Mouse (Mus musculus) heart, embryonic 13.5 days (tissue): ENCODE data around the gene Tnnt2. TPM values are rescaled to one million over a fixed set of nuclear protein-coding genes. Genes with fewer than 3 reads are reported as not detected.

ENCODE experiments used
- ATAC-seq: fragments of 200-750 bp; cut with Nextera tagmentation; 2 replicates; pipeline ENCODE4 v1.8.0; 2017; ENCODE audit warnings: moderate TSS enrichment; ENCODE audit not compliant: insufficient number of reproducible peaks, low FRiP score, low TSS enrichment; ENCODE audit errors: extremely low read depth
- H3K27ac ChIP-seq: fragments of 300-500 bp; sonication (generic); replicated peaks from 2 replicates; pipeline ENCODE4 v1.5.1; 2015; ENCODE audit warnings: moderate library complexity, mild to moderate bottlenecking, inconsistent platforms
- H3K27me3 ChIP-seq: fragments of 300-500 bp; sonication (generic); replicated peaks from 2 replicates; pipeline ENCODE4 v1.6.1; 2015; ENCODE audit warnings: mild to moderate bottlenecking, inconsistent platforms
- H3K36me3 ChIP-seq: fragments of 300-500 bp; sonication (generic); 2 replicates; pipeline ENCODE4 v1.6.1; 2015; ENCODE audit warnings: mild to moderate bottlenecking, inconsistent platforms
- H3K4me1 ChIP-seq: fragments of 300-500 bp; sonication (generic); 2 replicates; pipeline ENCODE4 v1.6.1; 2015; ENCODE audit warnings: inconsistent platforms
- H3K4me2 ChIP-seq: fragments of 300-500 bp; sonication (generic); 2 replicates; pipeline ENCODE4 v1.6.1; 2015; ENCODE audit warnings: inconsistent platforms, mild to moderate bottlenecking, moderate library complexity
- H3K4me3 ChIP-seq: fragments of 300-500 bp; sonication (generic); 2 replicates; pipeline ENCODE4 v1.5.1; 2015; ENCODE audit warnings: moderate library complexity, mild to moderate bottlenecking, inconsistent platforms
- H3K9ac ChIP-seq: fragments of 300-500 bp; sonication (generic); 2 replicates; pipeline ENCODE4 v1.6.1; 2015; ENCODE audit warnings: inconsistent platforms, mild to moderate bottlenecking, moderate library complexity
- H3K9me3 ChIP-seq: fragments of 300-500 bp; sonication (generic); 2 replicates; pipeline ENCODE4 v1.6.1; 2016; ENCODE audit warnings: inconsistent platforms
- WGBS: fragments of 180-500 bp; shearing (Covaris S2); methylation state at CpG from one replicate; pipeline ENCODE4 v1.1.7; 2015; ENCODE audit warnings: mixed read lengths; 5-methylcytosine and 5-hydroxymethylcytosine counted together
- polyA plus RNA-seq: library from polyadenylated mRNA; unstranded; fragments of >200 nt; fragmentation: Nextera tagmentation; extraction: Ambion mirVana; gene quantifications from 2 replicates; pipeline ENCODE4 v1.2.1, GENCODE M21; 2015

Gene Tnnt2
- polyA plus RNA-seq, 1 experiment from 2014 or later, result 5,554 TPM

DNA sequence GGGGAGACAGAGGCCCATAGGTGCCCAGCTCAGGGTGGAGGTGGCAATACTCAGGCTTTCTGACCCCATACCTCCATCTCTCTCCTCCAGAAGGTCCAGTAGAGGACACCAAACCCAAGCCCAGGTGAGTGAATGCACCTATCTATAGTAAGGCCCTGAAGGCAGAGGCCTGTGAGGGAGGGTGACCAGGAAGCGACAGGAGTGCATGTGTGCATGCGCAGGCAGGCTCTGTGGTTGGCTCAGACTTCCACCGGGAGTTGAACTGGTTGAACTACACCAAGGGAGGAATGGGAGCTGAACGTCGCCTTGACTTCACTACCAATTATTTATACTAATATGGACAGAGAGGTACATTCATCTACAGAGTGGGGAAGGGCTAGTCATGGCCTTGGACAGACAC, 10.5 kb downstream of the Tnnt2 start:
- Histone ChIP-seq H3K9me3 (no peaks in the 10 kb centered on the region), H3K9ac (peak overlapping the region; percentile 75), H3K4me3 (no peak overlapping the region), H3K36me3 (peaks cover 100% of the 10 kb centered on the region), H3K27me3 (no peaks in the 10 kb centered on the region), H3K4me2 (no peak overlapping the region), H3K4me1 (peaks cover 98% of the 10 kb centered on the region), H3K27ac (peak overlapping the region; percentile 77)
- ATAC-seq, result no peak
- WGBS, result 70% methylated on average over 5 of the region's 5 CpGs

DNA sequence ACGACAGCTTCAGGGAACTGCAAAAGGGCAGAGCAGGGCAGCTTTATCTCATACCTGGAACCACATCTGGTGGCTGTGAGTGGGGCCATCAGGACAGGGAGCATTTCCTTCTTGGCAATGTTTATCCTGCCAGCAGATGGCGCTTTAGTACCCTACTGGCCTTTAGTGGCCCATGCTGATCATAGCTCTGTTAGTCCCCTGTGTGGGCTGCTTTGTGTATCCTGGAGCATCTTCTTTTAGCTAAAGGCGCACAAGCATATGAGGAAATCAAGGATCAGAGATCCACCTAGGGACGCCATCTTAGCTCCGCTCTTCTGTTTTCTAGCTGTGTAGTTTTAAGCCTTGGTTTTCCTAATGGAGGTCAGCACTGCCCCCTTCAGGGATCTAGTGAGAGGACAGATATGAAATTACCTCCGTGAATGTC, 11.0 kb downstream of the Tnnt2 start:
- H3K36me3 ChIP-seq, result peaks cover 100% of the 10 kb centered on the region
- H3K27ac ChIP-seq, result peak overlapping the region; percentile 48; the same call in 1 of the 2 replicates
- ATAC-seq, result no peak
- H3K4me3 ChIP-seq, result no peak overlapping the region
- H3K4me1 ChIP-seq, result peaks cover 98% of the 10 kb centered on the region
- 29% methylated on average over 6 of the region's 6 CpGs for WGBS
- no peaks in the 10 kb centered on the region for H3K9me3 ChIP-seq
- peak overlapping the region; percentile 66; the same call in 1 of the 2 replicates for H3K9ac ChIP-seq
- H3K27me3 ChIP-seq, result no peaks in the 10 kb centered on the region
- no peak overlapping the region for H3K4me2 ChIP-seq

DNA sequence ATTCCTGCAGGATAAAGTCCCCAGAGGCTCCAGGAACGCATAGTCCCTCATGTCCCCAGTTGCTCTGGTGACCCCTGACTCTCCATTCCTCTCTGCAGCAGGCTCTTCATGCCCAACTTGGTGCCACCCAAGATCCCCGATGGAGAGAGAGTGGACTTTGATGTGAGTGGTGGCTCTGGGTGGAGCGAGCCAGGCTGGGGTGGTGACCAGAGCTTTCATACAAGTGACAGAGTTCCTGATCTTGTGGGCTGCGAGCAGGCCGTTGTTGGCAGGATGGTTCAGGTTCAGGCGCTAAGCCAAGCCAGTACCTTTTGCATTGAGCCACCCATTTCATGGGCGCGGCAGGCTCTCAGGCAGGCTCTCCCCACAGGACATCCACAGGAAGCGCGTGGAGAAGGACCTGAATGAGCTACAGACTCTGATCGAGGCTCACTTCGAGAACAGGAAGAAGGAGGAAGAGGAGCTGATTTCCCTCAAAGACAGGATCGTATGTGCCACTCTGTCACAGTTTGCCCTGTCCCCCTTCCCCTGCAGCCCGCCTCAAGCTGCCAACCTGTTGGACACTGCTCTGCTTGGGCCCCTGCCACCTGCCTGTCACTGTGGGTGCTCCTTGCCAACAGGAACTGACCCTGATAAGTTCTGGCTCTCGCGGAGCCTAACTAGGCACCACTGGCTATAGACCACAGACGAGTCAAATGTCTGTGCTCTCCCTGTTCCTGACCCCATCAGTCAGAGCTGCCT, 11.6 kb downstream of the Tnnt2 start:
- no peak overlapping the region for H3K4me3 ChIP-seq
- no peaks in the 10 kb centered on the region for H3K27me3 ChIP-seq
- ATAC-seq, result no peak
- 61% methylated on average over 17 of the region's 17 CpGs for WGBS
- H3K27ac ChIP-seq, result peak overlapping the region; percentile 48; the same call in 1 of the 2 replicates
- H3K9ac ChIP-seq, result peak overlapping the region; percentile 66
- H3K36me3 ChIP-seq, result peaks cover 100% of the 10 kb centered on the region
- no peaks in the 10 kb centered on the region for H3K9me3 ChIP-seq
- H3K4me2 ChIP-seq, result no peak overlapping the region
- peaks cover 98% of the 10 kb centered on the region for H3K4me1 ChIP-seq

DNA sequence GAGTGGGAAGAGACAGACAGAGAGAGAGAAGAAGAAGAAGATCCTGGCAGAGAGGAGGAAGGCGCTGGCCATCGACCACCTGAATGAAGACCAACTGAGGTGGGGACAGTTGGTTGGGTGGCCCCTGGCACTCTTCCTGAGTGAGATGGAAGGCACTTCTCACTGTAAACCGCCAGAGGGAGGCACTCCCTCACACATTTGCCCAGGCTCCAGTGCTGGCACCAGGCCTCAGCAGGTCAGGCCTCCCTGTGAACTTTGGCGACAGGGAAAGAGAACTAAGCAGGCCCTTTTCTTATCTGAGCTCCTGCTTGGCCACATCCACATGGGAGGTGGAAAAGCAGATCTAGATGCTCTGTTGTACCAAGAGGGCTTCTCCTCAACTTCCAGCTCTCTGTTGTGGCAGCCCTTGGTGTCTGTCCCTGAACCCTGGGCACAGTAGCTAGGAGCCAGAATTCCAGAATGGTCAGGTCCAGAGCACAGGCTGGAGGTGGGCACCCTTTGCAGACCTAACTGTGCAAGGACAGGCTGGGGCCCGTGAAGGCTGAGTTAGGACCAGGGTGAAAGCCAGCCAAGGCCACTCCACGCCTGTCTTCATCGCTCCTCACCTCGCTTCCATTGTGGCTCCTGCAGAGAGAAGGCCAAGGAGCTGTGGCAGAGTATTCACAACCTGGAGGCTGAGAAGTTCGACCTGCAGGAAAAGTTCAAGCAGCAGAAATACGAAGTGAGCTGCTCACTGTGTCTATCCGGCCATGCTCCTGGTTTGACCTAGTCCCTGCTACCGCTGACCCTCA, 14.8 kb downstream of the Tnnt2 start:
- Histone ChIP-seq H3K27ac (peak overlapping the region; percentile 12), H3K36me3 (peaks cover 75% of the 10 kb centered on the region), H3K4me1 (peaks cover 86% of the 10 kb centered on the region), H3K4me2 (no peak overlapping the region), H3K4me3 (no peak overlapping the region), H3K9ac (peak overlapping the region; percentile 67), H3K27me3 (no peaks in the 10 kb centered on the region), H3K9me3 (no peaks in the 10 kb centered on the region)
- 61% methylated on average over 12 of the region's 12 CpGs for WGBS
- no peak for ATAC-seq

DNA sequence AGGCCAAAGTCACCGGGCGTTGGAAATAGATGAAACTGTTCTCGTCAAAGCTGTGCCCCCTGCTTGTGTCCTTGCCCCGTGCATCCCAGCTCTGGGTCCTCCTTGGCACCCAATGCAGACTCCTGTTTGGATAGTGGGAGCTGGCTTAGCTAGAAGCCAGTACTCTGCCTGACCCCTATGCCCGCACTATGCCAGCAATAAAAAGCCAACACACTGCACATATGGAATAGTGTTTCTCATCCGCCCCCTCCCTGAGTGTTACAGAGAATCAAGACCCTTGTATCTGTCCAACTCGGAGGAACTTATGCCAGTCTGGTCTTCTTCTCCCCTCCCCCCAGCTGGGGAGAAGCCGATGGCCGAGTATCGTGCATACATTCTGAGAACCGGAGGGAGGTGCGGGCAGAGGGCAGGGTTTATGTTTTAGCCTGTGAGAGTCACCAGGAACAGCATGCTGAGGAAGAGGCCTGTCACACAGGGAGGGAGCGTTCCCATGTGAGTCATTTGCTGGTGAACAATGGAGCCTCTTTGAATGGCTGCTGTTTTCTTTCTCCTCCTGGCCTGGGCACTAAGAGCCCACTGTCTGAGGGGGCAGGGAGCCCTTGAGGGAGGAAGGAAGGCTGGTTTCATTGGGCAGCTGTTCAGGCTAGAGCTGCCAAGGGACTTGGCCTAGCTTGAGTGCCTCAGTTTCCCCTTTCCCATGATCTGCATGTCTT, 16.0 kb downstream of the Tnnt2 start:
- H3K4me3 ChIP-seq, result no peak overlapping the region
- peak overlapping the region; percentile 12 for H3K27ac ChIP-seq
- WGBS, result 59% methylated on average over 13 of the region's 13 CpGs
- H3K27me3 ChIP-seq, result no peaks in the 10 kb centered on the region
- H3K36me3 ChIP-seq, result peaks cover 62% of the 10 kb centered on the region
- H3K9ac ChIP-seq, result 0 out of 2 replicates have a peak overlapping the region, but pooled peaks have one; percentile 0
- H3K4me2 ChIP-seq, result no peak overlapping the region
- ATAC-seq, result no peak
- no peaks in the 10 kb centered on the region for H3K9me3 ChIP-seq
- peaks cover 77% of the 10 kb centered on the region for H3K4me1 ChIP-seq

DNA sequence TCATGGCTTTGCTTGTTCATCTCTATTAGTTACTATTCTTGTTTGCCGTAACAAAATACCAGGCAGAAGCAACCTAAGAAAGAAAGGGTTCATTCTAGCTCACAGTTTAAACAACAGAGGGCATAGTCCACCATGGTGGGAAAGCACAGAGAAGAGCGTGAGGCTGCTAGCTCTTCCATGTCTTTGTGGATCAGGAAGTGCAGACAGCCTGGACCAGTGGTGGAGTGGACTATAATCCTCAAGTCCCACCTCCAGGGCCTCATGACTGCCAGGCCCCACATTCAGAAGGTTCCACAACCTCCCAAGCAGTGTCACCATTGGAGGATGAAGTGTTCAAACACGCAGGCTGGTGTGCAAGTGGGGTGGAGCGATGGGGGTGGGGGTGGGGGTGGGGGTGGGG, 17.0 kb downstream of the Tnnt2 start:
- Histone ChIP-seq H3K36me3 (peaks cover 52% of the 10 kb centered on the region), H3K4me3 (no peak overlapping the region), H3K9me3 (no peaks in the 10 kb centered on the region), H3K27me3 (no peaks in the 10 kb centered on the region), H3K4me2 (no peak overlapping the region), H3K9ac (no peak overlapping the region), H3K4me1 (peaks cover 70% of the 10 kb centered on the region), H3K27ac (peak overlapping the region; percentile 12)
- no peak for ATAC-seq
- WGBS, result 74% methylated on average over 4 of the region's 4 CpGs

DNA sequence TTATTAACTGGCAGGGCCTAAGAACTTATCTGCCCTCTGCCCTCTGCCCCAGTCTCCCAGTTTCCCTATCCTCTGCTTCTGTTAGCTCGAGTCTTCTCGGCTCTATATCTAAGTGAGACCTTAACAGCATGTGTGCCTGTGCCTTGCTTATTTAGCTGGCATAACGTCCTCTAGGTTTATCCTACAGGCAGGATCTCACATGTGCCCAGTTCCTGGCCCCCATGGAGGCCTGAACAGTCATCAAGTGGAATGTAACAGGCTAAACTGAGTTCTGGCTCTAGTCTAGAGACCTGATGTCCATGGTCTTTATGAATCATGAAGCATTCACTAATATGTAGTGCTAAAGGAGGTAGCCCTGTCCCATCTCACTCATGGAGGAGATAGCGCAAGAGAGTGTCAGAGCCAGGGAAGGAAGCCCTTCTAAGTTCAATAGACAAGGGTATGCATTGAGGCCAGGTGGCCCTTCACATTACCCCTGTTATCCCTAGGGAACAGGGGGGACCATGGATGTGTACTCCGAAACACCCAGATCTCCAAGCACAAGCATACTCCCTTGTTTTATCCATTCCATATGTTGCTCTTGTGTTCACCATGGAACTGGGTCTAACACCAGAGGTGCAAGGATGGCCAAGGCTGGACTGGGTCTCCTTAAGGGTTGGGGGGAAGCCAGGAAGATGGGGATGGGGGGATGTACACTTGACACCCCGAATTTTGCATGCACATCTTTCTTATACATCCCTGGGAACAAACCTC, 18.6 kb downstream of the Tnnt2 start:
- H3K27me3 ChIP-seq, result no peaks in the 10 kb centered on the region
- no peak overlapping the region for H3K9ac ChIP-seq
- H3K27ac ChIP-seq, result peak overlapping the region; percentile 1; the same call in 1 of the 2 replicates
- H3K4me3 ChIP-seq, result no peak overlapping the region
- H3K4me1 ChIP-seq, result peaks cover 56% of the 10 kb centered on the region
- H3K9me3 ChIP-seq, result no peaks in the 10 kb centered on the region
- WGBS, result 66% methylated on average over 6 of the region's 6 CpGs
- peaks cover 37% of the 10 kb centered on the region for H3K36me3 ChIP-seq
- H3K4me2 ChIP-seq, result no peak overlapping the region
- ATAC-seq, result no peak

DNA sequence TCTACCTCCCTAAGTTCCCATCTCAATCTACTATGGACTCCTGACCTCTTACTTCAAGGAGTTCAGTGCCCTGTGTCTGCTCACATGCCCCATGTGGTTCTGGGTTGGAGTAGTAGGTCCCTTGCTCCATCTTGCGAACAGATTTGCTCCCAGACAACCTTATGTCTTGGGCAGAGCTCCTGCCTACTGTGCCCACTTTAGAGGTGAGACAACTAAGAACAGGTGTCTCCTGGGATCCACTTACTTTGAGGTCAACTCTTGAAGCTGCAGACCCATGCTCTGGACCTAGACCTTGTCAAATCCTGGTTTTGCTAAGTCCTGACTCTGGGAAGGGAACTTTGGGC, 19.2 kb downstream of the Tnnt2 start:
- H3K27ac ChIP-seq, result 0 out of 2 replicates have a peak overlapping the region, but pooled peaks have one; percentile 24

DNA sequence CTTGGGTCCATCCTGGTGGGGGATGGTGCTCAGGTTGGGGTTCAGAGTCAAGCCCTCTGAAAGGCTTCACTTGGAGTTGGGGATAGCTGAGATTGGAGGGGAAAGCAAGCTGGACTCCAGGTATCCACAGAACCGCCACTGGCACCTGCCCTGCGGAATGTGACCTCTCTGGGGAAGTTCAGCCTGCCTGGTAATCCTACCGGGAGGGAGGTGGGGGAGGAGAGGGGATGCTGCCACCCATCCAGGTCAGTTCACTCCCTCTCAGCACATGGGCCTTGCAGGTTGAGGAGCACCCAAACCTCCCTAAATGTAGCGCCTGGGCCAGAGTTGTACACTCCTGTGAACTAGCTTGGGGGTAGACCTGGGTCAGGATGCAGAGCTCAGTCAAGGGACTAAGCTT, 19.9 kb downstream of the Tnnt2 start:
- H3K9me3 ChIP-seq, result no peaks in the 10 kb centered on the region
- peaks cover 24% of the 10 kb centered on the region for H3K36me3 ChIP-seq
- H3K27ac ChIP-seq, result 0 out of 2 replicates have a peak overlapping the region, but pooled peaks have one; percentile 24
- no peak overlapping the region for H3K4me2 ChIP-seq
- 47% methylated on average over 4 of the region's 4 CpGs for WGBS
- H3K9ac ChIP-seq, result no peak overlapping the region
- no peak overlapping the region for H3K4me3 ChIP-seq
- no peaks in the 10 kb centered on the region for H3K27me3 ChIP-seq
- ATAC-seq, result no peak
- peaks cover 46% of the 10 kb centered on the region for H3K4me1 ChIP-seq

More for the DNA sequence above, 19.2 kb downstream of the Tnnt2 start:
- H3K9ac ChIP-seq, result no peak overlapping the region
- H3K4me2 ChIP-seq, result no peak overlapping the region
- no peak overlapping the region for H3K4me3 ChIP-seq
- H3K4me1 ChIP-seq, result peaks cover 50% of the 10 kb centered on the region
- 78% methylated on average over 1 of the region's 1 CpGs for WGBS
- peaks cover 31% of the 10 kb centered on the region for H3K36me3 ChIP-seq
- ATAC-seq, result no peak
- H3K9me3 ChIP-seq, result no peaks in the 10 kb centered on the region
- H3K27me3 ChIP-seq, result no peaks in the 10 kb centered on the region

DNA sequence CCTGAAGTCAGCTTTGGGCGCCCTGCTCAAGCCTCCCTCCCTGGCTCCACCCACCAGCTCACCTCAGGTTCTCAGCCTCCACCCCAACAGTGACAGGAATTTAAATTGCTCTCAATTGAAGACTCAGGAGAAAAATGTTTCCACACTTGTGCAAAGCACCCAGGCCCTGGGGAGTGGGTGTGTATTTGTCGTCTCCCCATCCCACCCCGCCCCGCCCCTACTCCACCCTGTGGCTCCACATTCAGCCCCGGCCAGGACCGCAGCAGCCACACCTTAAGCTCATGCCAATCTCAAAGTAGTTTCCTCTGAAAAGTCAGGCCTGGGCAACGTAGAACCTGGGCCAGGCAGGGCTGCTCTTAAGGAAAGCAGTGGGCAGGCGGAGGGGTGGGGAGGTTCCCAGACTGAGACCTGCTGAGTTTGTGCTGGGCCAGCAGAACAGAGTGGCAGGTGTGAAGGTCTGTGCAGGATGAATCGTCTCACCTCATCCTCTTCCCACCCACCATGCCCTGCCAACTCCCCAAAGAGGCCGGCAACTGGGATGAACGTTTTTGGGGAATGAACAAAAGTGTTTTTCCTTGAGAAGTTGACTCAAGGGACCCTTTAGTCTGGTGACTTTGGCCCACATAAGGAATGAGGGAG, 21.1 kb downstream of the Tnnt2 start:
- H3K4me2 ChIP-seq, result no peak overlapping the region
- ATAC-seq, result no peak
- H3K4me3 ChIP-seq, result no peak overlapping the region
- no peak overlapping the region for H3K27ac ChIP-seq
- H3K36me3 ChIP-seq, result peaks cover 12% of the 10 kb centered on the region
- no peak overlapping the region for H3K9ac ChIP-seq
- no peaks in the 10 kb centered on the region for H3K9me3 ChIP-seq
- H3K27me3 ChIP-seq, result no peaks in the 10 kb centered on the region
- WGBS, result 55% methylated on average over 11 of the region's 11 CpGs
- peaks cover 46% of the 10 kb centered on the region for H3K4me1 ChIP-seq
